Mouse (Mus musculus): ENCODE results near the gene Celsr3.

The Celsr3 gene

GRCm38 (mm10) chr9:108806831-108807230 lies 19.3 kb upstream of the Celsr3 start:
- no peak for DNase-seq (ENCODE audit: low spot score in 2 of 2)

- no peak for DNase-seq (ENCODE audit: low spot score in 2 of 2)
These were observed 18.4 kb upstream of the Celsr3 start for GRCm38 (mm10) chr9:108807674-108808073.

GRCm38 (mm10) chr9:108808163-108808665 lies 17.9 kb upstream of the Celsr3 start, which contains the start of gene Nckipsd:
Gene Nckipsd, plus strand, starts transcription at chr9:108808368.
- peak; percentile 93 to 95 for DNase-seq (ENCODE audit: low spot score in 2 of 2)

- no peak for DNase-seq (ENCODE audit: low spot score in 2 of 2)
These were observed 16.9 kb upstream of the Celsr3 start for GRCm38 (mm10) chr9:108809188-108809587.

- DNase-seq (ENCODE audit: low spot score in 2 of 2) = no peak
These were observed 16.4 kb upstream of the Celsr3 start for GRCm38 (mm10) chr9:108809723-108810122.

GRCm38 (mm10) chr9:108810516-108810915 lies 15.6 kb upstream of the Celsr3 start:
- DNase-seq (ENCODE audit: low spot score in 2 of 2) = no peak

GRCm38 (mm10) chr9:108815557-108815956 lies 10.6 kb upstream of the Celsr3 start:
- no peak for DNase-seq (ENCODE audit: low spot score in 2 of 2)

- DNase-seq (ENCODE audit: low spot score in 2 of 2) = peak; percentile 58 to 59
These were observed 6.6 kb upstream of the Celsr3 start for GRCm38 (mm10) chr9:108819495-108819894.

GRCm38 (mm10) chr9:108820077-108820476 lies 6.0 kb upstream of the Celsr3 start:
- no peak for DNase-seq (ENCODE audit: low spot score in 2 of 2)

GRCm38 (mm10) chr9:108824144-108824685 lies 1.9 kb upstream of the Celsr3 start:
- peak; percentile 32 to 44 for DNase-seq (ENCODE audit: low spot score in 2 of 2)

- DNase-seq (ENCODE audit: low spot score in 2 of 2) = peak; percentile 88 to 91
These were observed 1.2 kb upstream of the Celsr3 start for GRCm38 (mm10) chr9:108824755-108825413.

GRCm38 (mm10) chr9:108826700-108827340 lies 700 bp downstream of the Celsr3 start:
- DNase-seq (ENCODE audit: low spot score in 2 of 2) = peak; percentile 63 to 65

GRCm38 (mm10) chr9:108827454-108827853 lies 1.3 kb downstream of the Celsr3 start:
- no peak for DNase-seq (ENCODE audit: low spot score in 2 of 2)

GRCm38 (mm10) chr9:108827906-108828305 lies 1.8 kb downstream of the Celsr3 start:
- no peak for DNase-seq (ENCODE audit: low spot score in 2 of 2)

- no peak for DNase-seq (ENCODE audit: low spot score in 2 of 2)
These were observed 5.5 kb downstream of the Celsr3 start for GRCm38 (mm10) chr9:108831637-108832036.

GRCm38 (mm10) chr9:108832390-108833108 lies 6.4 kb downstream of the Celsr3 start:
- DNase-seq (ENCODE audit: low spot score in 2 of 2) = peak; percentile 71

- peak; percentile 53 to 60 for DNase-seq (ENCODE audit: low spot score in 2 of 2)
These were observed 16.9 kb downstream of the Celsr3 start for GRCm38 (mm10) chr9:108842989-108843388.

- no peak for DNase-seq (ENCODE audit: low spot score in 2 of 2)
These were observed 19.3 kb downstream of the Celsr3 start for GRCm38 (mm10) chr9:108845390-108845789.

- DNase-seq (ENCODE audit: low spot score in 2 of 2) = no peak
These were observed 21.3 kb downstream of the Celsr3 start for GRCm38 (mm10) chr9:108847374-108847773.

GRCm38 (mm10) chr9:108848419-108848818 lies 22.3 kb downstream of the Celsr3 start:
- DNase-seq (ENCODE audit: low spot score in 2 of 2) = no peak

GRCm38 (mm10) chr9:108852976-108853375 lies 26.9 kb downstream of the Celsr3 start, which contains the start of gene Slc26a6:
Gene Slc26a6, plus strand, starts transcription at chr9:108853283.
- no peak for DNase-seq (ENCODE audit: low spot score in 2 of 2)

GRCm38 (mm10) chr9:108853635-108854240 lies 27.6 kb downstream of the Celsr3 start:
- DNase-seq (ENCODE audit: low spot score in 2 of 2) = peak; percentile 91 to 92
